Mouse (Mus musculus) forebrain, embryonic 12.5 days (tissue): ENCODE data around the gene Ncs1. TPM values are rescaled to one million over a fixed set of nuclear protein-coding genes. Genes with fewer than 3 reads are reported as not detected.

Experiments
- ATAC-seq: fragments of 200-750 bp; cut with Nextera tagmentation; 2 replicates; pipeline ENCODE4 v1.8.0; 2017; ENCODE audit warnings: moderate TSS enrichment; ENCODE audit not compliant: low FRiP score
- H3K27ac ChIP-seq: fragments of 300-500 bp; sonication (generic); 2 replicates; pipeline ENCODE4 v1.5.1; 2016; ENCODE audit warnings: mild to moderate bottlenecking
- H3K27me3 ChIP-seq: fragments of 300-500 bp; sonication (generic); 2 replicates; pipeline ENCODE4 v1.6.1; 2016; ENCODE audit warnings: mild to moderate bottlenecking
- H3K36me3 ChIP-seq: fragments of 300-500 bp; sonication (generic); replicated peaks from 2 replicates; pipeline ENCODE4 v1.6.1; 2016; ENCODE audit warnings: mild to moderate bottlenecking
- H3K4me1 ChIP-seq: fragments of 300-500 bp; sonication (generic); 2 replicates; pipeline ENCODE4 v1.6.1; 2016
- H3K4me2 ChIP-seq: fragments of 300-500 bp; sonication (generic); 2 replicates; pipeline ENCODE4 v1.6.1; 2016; ENCODE audit warnings: mild to moderate bottlenecking, moderate library complexity
- H3K4me3 ChIP-seq: fragments of 300-500 bp; sonication (generic); replicated peaks from 2 replicates; pipeline ENCODE4 v1.5.1; 2016; ENCODE audit warnings: mild to moderate bottlenecking
- H3K9ac ChIP-seq: fragments of 300-500 bp; sonication (generic); 2 replicates; pipeline ENCODE4 v1.6.1; 2016; ENCODE audit warnings: mild to moderate bottlenecking
- H3K9me3 ChIP-seq: fragments of 300-500 bp; sonication (generic); 2 replicates; pipeline ENCODE4 v1.6.1; 2016
- WGBS: fragments of 180-500 bp; shearing (Covaris S2); methylation state at CpG from one replicate; pipeline ENCODE4 v1.1.7; 2016; 5-methylcytosine and 5-hydroxymethylcytosine counted together
- polyA plus RNA-seq: library from polyadenylated mRNA; unstranded; fragments of >200 nt; fragmentation: Nextera tagmentation; extraction: Ambion mirVana; gene quantifications from 2 replicates; pipeline ENCODE4 v1.2.1, GENCODE M21; 2016

The Ncs1 gene
- polyA plus RNA-seq, 1 experiment from 2014 or later, result 70.0 TPM

DNA sequence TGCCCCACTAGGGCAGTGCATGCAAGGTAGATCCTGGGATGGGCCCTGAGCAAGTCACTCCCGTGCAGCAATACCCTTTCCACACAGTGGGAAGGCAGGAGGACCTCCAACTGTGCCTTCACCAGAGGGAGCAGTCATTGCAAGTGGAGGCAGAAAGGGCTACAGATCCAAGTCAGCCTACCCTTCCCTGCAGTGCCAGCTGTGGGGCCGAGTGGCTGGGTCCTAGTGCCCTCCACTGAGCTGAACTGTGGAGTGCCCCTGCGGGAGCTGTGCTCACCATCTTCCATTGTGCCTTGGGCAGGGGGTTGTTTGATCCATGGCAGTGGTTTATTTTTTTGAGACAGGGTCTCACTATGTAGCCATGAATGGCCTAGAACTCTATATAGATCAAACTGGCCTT is 34.4 kb upstream of the Ncs1 start:
- peaks cover 16% of the 10 kb centered on the region; the same call in 1 of the 2 replicates for H3K4me1 ChIP-seq
- no peak overlapping the region for H3K4me2 ChIP-seq
- no peak overlapping the region for H3K27ac ChIP-seq
- no peak overlapping the region for H3K4me3 ChIP-seq
- H3K9me3 ChIP-seq, result no peaks in the 10 kb centered on the region
- WGBS, result 54% methylated on average over 3 of the region's 3 CpGs
- no peaks in the 10 kb centered on the region for H3K27me3 ChIP-seq
- no peak overlapping the region for H3K9ac ChIP-seq
- no peak for ATAC-seq
- peaks cover 66% of the 10 kb centered on the region for H3K36me3 ChIP-seq

DNA sequence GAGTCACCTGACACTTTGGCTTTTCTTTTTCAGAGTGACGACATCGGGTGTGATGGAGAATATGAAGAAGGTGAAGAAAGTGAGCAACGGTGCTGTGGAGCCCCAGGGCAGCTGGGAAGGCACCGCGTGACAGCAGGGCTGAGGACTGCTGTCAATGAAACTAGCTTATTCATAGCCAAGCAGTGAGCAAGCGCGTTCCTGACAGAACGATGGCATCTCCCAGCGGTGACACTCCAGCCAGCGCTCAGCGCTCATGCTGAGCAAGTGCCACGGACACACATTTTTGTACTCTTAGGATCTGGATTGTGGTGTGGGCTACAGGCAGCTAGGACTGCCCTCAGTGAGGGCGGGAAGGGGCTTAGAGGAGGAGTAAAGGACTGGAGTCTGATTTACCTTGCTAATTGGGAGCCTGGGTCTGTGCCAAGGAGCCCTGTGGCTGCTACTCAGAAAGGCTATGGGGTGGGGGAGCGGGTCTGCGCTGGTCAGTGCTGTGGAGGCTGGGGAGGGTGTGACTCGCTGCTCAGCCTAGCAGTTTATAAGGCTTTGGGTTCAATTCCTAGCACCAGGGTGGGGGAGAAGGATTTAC is 31.3 kb upstream of the Ncs1 start:
- 76% methylated on average over 16 of the region's 16 CpGs for WGBS
- Histone ChIP-seq H3K4me1 (peaks cover 11% of the 10 kb centered on the region; the same call in 1 of the 2 replicates), H3K36me3 (peaks cover 52% of the 10 kb centered on the region), H3K27ac (no peak overlapping the region), H3K4me3 (no peak overlapping the region), H3K4me2 (no peak overlapping the region), H3K9ac (no peak overlapping the region), H3K9me3 (no peaks in the 10 kb centered on the region), H3K27me3 (no peaks in the 10 kb centered on the region)
- ATAC-seq, result peak; percentile 30; the same call in 1 of the 2 replicates

- Histone ChIP-seq H3K9ac (no peak overlapping the region), H3K4me2 (no peak overlapping the region), H3K4me1 (no peaks in the 10 kb centered on the region), H3K9me3 (no peaks in the 10 kb centered on the region), H3K27me3 (no peaks in the 10 kb centered on the region), H3K36me3 (peaks cover 18% of the 10 kb centered on the region), H3K4me3 (no peak overlapping the region), H3K27ac (no peak overlapping the region)
- 88% methylated on average over 3 of the region's 3 CpGs for WGBS
- no peak for ATAC-seq
Measured at GRCm38 (mm10) chr2:31218611-31219010, 27.0 kb upstream of the Ncs1 start.

DNA sequence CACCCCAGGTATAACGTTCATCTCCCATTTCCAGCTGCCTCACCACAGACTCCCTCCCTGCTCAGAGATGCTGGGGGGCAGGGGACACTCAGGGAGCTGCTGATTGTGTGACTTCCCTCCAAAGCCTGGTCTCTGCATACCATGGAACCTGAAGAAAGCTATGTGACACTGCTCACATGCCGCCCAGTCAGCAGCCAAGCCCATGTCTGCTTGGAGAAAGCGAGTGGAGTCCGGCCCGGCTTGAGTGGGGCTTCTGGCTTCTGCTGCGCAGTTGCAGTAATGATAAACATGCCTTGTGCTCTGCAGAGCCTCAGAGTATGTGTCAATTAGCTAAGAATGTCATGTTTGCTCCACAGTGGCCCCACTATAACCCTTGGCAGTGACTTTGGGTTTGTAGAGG is 26.2 kb upstream of the Ncs1 start:
- no peaks in the 10 kb centered on the region for H3K4me1 ChIP-seq
- 84% methylated on average over 6 of the region's 6 CpGs for WGBS

GRCm38 (mm10) chr2:31220844-31221243 is 24.8 kb upstream of the Ncs1 start:
- no peak overlapping the region for H3K9ac ChIP-seq
- H3K36me3 ChIP-seq, result no peaks in the 10 kb centered on the region; the same call in 1 of the 2 replicates
- 69% methylated on average over 7 of the region's 7 CpGs for WGBS
- no peaks in the 10 kb centered on the region for H3K4me1 ChIP-seq
- H3K4me2 ChIP-seq, result no peak overlapping the region
- ATAC-seq, result no peak
- H3K4me3 ChIP-seq, result no peak overlapping the region
- H3K9me3 ChIP-seq, result no peaks in the 10 kb centered on the region
- no peaks in the 10 kb centered on the region for H3K27me3 ChIP-seq
- no peak overlapping the region for H3K27ac ChIP-seq

More for the DNA sequence above, 26.2 kb upstream of the Ncs1 start:
- Histone ChIP-seq H3K9me3 (no peaks in the 10 kb centered on the region), H3K27me3 (no peaks in the 10 kb centered on the region), H3K4me2 (no peak overlapping the region), H3K4me3 (no peak overlapping the region), H3K27ac (no peak overlapping the region), H3K9ac (no peak overlapping the region), H3K36me3 (peaks cover 10% of the 10 kb centered on the region)
- no peak for ATAC-seq

GRCm38 (mm10) chr2:31221582-31221981 is 24.0 kb upstream of the Ncs1 start:
- no peak for ATAC-seq
- H3K27me3 ChIP-seq, result no peaks in the 10 kb centered on the region
- WGBS, result 83% methylated on average over 5 of the region's 5 CpGs
- H3K4me1 ChIP-seq, result no peaks in the 10 kb centered on the region
- H3K27ac ChIP-seq, result no peak overlapping the region
- H3K36me3 ChIP-seq, result no peaks in the 10 kb centered on the region; the same call in 1 of the 2 replicates
- H3K4me2 ChIP-seq, result no peak overlapping the region
- peaks cover 6% of the 10 kb centered on the region for H3K9me3 ChIP-seq
- H3K4me3 ChIP-seq, result no peak overlapping the region
- no peak overlapping the region for H3K9ac ChIP-seq

DNA sequence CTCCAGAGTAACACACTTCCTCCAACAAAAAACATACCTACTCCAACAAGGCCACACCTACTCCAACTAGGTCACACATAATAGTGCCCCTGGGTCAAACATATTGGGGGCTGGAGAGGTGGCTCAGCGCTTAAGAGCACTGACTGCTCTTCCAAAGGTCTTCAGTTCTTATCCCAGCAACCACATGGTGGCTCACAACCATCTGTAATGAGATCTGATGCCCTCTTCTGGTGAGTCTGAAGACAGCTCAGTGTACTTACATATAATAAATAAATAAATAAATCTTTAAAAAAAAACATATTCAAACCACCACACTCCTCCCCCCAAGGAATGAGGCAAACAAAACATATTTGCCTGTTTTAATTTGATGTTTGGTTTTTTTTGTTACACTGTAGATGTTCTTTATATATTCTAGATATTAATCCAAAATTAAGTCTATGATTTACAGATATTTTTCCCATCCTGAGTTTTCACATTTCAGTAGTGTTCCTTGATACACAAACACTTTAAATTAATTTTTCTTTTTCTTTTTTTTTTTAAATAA is 16.8 kb upstream of the Ncs1 start:
- 48% methylated on average over 1 of the region's 1 CpGs for WGBS

GRCm38 (mm10) chr2:31239203-31239696 is 6.4 kb upstream of the Ncs1 start:
- Histone ChIP-seq H3K9me3 (no peaks in the 10 kb centered on the region), H3K27ac (no peak overlapping the region), H3K9ac (no peak overlapping the region), H3K4me3 (peak overlapping the region; percentile 25), H3K36me3 (no peaks in the 10 kb centered on the region), H3K4me1 (peaks cover 6% of the 10 kb centered on the region; the same call in 1 of the 2 replicates), H3K27me3 (peaks cover 23% of the 10 kb centered on the region), H3K4me2 (peak overlapping the region; percentile 45)
- 44% methylated on average over 23 of the region's 23 CpGs for WGBS
- ATAC-seq, result no peak

More for the DNA sequence above, 16.8 kb upstream of the Ncs1 start:
- Histone ChIP-seq H3K9ac (no peak overlapping the region), H3K4me1 (no peaks in the 10 kb centered on the region), H3K4me3 (no peak overlapping the region), H3K4me2 (no peak overlapping the region), H3K27ac (no peak overlapping the region), H3K36me3 (no peaks in the 10 kb centered on the region), H3K27me3 (no peaks in the 10 kb centered on the region), H3K9me3 (peaks cover 6% of the 10 kb centered on the region)
- no peak for ATAC-seq

GRCm38 (mm10) chr2:31239833-31240232 is 5.8 kb upstream of the Ncs1 start:
- whole genome bisulfite sequencing, result 86% methylated on average over 6 of the region's 6 CpGs
- no peak for ATAC-seq
- H3K4me1 ChIP-seq, result peaks cover 9% of the 10 kb centered on the region
- peaks cover 29% of the 10 kb centered on the region for H3K27me3 ChIP-seq
- H3K4me2 ChIP-seq, result peak overlapping the region; percentile 45; the same call in 1 of the 2 replicates
- no peak overlapping the region for H3K9ac ChIP-seq
- no peaks in the 10 kb centered on the region for H3K36me3 ChIP-seq
- no peaks in the 10 kb centered on the region for H3K9me3 ChIP-seq
- H3K27ac ChIP-seq, result no peak overlapping the region
- no peak overlapping the region for H3K4me3 ChIP-seq

- Histone ChIP-seq H3K4me1 (peaks cover 22% of the 10 kb centered on the region), H3K9ac (no peak overlapping the region), H3K27me3 (peaks cover 29% of the 10 kb centered on the region), H3K9me3 (no peaks in the 10 kb centered on the region), H3K4me2 (no peak overlapping the region), H3K27ac (no peak overlapping the region), H3K36me3 (no peaks in the 10 kb centered on the region), H3K4me3 (no peak overlapping the region)
- no peak for ATAC-seq
- 13% methylated on average over 7 of the region's 7 CpGs for WGBS
Measured at GRCm38 (mm10) chr2:31241639-31242038, 4.0 kb upstream of the Ncs1 start.

- Histone ChIP-seq H3K4me2 (no peak overlapping the region), H3K9me3 (no peaks in the 10 kb centered on the region), H3K4me3 (no peak overlapping the region), H3K36me3 (peaks cover 5% of the 10 kb centered on the region), H3K27ac (no peak overlapping the region), H3K27me3 (peaks cover 32% of the 10 kb centered on the region), H3K4me1 (peaks cover 38% of the 10 kb centered on the region), H3K9ac (no peak overlapping the region)
- WGBS, result 88% methylated on average over 8 of the region's 8 CpGs
- ATAC-seq, result no peak
Measured at GRCm38 (mm10) chr2:31244216-31244615, 1.4 kb upstream of the Ncs1 start.

GRCm38 (mm10) chr2:31245051-31245450 is 572 bp upstream of the Ncs1 start:
- Histone ChIP-seq H3K4me1 (peaks cover 38% of the 10 kb centered on the region), H3K9me3 (no peaks in the 10 kb centered on the region), H3K27ac (peak overlapping the region; percentile 83), H3K4me3 (peak overlapping the region; percentile 92), H3K4me2 (peak overlapping the region; percentile 78), H3K9ac (peak overlapping the region; percentile 96), H3K27me3 (peaks cover 32% of the 10 kb centered on the region), H3K36me3 (peaks cover 8% of the 10 kb centered on the region)
- WGBS, result 12% methylated on average over 5 of the region's 5 CpGs
- no peak; the same call in 1 of the 2 replicates for ATAC-seq
